Mouse (Mus musculus) adipocyte (in vitro differentiated cells): ENCODE results near the gene Arnt2.

Experiments used
- DNase-seq: peaks from one replicate; pipeline ENCODE4 v3.0.0-alpha.2; 2016; ENCODE audit warnings: low spot score

Gene Arnt2

DNA sequence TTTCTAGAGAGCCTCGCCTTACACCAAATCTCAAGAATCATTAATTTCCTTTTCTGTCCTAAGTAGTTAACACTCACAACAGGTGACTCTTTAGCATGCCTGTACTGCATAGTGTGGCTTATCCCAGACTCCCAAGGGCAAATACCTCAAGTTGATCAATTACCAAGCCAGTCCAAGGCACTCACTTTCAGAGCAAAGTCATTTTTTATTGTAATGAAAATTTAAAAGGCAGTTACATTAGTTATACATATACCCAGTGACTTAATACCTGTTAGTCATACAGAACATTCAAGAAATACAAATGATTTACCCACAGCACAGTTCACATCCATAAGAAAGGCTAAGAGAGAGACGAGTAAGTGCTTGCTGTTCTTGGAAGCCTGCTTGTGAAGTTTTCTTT lies 163.9 kb downstream of the Arnt2 start:
- DNase-seq: no peak

DNA sequence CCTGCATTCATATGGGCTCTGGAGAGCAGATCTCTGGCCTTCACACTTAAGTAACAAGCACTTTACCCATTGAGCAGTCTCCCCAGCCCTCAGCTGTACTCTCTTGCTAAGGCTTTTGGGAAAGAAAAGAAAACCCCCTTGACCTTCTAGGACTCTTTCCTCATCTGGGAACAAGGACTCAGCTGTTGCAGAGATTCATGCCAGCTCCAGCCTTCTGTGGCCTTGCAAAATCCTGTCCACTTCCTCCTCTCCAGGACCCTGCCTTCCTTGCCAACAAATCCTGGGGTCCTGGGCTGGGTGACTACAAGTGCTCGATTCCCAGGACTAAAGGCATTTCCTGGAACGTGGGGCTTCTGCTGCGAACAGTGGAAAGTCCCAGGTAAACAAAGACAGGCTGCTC lies 169.6 kb downstream of the Arnt2 start:
- peak; percentile 29 for DNase-seq

DNA sequence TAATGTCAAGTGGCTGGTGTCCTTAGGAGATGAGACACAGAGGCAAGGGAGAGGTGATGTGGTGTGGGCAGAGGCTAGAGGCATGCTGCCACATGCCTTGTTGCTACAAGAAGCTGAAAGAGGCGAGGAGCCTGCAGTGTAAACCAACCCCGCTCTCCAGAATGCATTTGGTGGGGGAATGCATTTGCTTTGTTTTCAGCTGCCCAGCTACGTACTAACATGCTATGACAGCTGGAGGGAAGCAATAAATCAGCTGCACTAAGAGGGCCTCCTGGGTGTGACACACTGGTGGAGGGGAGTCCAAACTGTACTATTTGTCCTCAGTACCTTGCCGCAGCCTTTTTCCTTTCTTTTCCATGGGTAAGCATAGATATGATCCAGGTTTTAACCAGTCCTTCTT lies 172.3 kb downstream of the Arnt2 start:
- no peak for DNase-seq

DNA sequence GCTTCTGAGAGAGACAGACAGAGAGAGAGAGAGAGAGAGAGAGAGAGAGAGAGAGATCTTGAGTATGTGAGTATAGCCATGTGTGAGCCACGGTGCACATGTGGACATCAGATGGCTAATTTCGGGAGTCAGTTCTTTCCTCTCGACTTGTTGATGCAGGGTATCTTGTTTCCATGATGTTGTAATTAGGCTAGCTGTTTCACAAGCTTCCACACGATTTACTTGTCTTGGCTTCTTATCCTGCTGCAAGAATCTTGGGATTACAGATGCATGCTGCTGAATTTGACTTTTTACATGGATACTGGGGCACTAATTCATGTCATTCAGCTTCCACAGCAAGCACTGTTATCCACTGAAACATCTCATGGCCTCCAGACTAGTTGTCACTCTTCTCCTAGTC lies 178.6 kb downstream of the Arnt2 start:
- DNase-seq: peak; percentile 79

DNA sequence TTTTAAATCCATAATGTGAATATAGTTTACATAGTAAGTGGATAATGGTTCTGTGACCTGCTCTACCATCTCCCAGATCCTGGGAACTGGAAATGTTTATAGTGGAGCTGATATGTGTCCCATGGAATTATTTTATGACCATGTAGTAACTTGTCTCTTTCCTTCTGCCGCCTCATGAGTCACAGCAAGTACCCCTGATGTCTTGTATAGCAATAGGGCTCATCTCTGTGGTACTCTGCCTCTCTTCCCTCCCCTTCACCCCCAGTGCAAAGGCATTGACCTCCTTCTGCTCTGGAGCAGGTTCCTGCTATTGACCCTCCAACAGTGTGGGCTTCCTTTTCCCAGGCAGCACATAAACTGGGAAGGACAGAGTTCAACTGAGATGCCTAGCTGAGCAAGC lies 182.3 kb downstream of the Arnt2 start:
- DNase-seq: peak; percentile 17

DNA sequence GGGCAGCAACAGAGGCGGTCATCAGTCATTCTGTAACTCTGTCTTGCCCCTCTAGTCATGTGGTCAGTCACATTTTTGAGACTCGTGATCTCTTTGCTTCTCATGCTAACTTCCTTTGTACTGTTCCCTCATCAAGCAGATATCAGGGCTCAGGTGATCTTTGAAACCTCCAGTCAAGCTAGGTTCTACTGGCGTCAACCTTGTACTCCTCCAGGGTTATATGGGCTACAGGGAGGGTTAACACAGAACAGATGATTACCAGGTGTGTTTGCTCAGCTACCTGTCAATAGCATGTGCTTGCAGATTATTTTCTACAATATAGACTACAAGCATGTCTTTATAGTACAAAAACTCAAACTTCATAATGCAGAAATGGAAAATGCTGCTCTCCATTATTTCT lies 183.1 kb downstream of the Arnt2 start:
- DNase-seq: no peak

DNA sequence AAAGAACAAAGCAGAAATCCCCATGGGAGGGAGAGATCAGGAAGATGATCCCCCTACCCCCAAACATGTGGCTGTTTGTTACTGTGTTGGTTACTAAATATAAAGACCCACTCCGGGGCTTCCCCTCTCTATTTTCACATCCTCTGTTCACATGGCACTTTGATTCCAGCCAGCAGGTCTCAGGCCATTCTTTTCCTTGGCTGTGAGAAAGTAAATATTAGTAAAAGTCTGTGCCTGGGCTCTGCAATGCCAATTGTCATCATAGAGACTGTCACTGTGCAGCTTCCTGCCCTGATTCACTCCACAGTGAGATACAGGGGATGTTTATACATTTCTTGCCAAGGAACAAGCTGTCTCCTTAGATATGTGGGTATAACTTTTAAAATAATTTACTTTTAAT lies 197.9 kb downstream of the Arnt2 start:
- no peak for DNase-seq

DNA sequence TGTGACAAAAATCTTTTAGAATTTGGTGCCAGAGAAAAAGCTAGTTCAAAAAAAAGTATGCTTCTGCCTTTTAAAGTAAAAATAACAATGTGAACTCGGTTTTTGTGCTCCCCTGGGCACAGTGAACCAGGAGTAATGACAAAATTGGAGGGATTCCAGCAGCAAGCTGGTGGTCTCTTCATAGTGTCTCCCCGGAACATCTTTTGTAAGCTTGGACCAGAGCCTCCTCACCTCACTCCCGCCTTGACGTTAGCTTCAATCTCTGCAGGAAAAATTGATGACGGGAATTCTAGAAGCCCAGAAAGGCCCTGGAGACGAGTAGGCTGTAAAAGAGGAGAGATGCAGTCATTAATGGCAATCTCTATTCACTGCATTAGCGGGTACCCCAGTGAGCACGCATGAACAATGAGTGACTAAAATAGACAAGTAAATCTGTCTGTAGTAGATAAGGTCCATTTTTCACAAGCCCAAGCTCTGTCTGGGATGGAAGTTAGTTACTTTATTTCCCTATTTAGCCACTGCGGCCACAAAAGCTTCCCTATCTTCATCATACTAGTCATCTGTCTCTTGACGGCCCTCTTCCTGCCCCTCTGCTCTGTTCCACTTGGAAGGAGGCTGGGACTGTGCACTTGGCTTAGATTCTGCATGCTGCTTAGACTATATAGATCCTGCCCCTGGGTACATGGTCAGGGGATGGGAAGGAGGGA lies 199.2 kb downstream of the Arnt2 start:
- DNase-seq: no peak

DNA sequence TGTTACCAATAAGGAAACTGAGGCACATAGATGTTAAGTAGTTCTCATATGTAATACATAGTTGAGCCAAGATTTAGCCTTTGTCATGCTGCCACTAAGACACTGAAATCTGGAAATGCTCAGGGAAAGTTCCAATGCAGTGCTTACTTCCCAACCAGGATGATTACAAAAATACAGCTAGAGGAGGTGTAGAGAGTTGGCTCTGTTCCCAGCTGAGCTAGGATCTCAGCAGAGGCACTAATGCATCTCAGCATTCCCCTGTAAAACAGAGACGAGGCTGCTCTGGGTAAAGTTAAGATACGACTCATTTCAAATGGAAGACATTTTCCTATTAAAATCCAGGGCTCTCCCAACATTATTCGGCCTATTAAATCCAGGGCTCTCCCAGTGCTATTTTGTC lies 206.0 kb downstream of the Arnt2 start:
- DNase-seq: no peak

DNA sequence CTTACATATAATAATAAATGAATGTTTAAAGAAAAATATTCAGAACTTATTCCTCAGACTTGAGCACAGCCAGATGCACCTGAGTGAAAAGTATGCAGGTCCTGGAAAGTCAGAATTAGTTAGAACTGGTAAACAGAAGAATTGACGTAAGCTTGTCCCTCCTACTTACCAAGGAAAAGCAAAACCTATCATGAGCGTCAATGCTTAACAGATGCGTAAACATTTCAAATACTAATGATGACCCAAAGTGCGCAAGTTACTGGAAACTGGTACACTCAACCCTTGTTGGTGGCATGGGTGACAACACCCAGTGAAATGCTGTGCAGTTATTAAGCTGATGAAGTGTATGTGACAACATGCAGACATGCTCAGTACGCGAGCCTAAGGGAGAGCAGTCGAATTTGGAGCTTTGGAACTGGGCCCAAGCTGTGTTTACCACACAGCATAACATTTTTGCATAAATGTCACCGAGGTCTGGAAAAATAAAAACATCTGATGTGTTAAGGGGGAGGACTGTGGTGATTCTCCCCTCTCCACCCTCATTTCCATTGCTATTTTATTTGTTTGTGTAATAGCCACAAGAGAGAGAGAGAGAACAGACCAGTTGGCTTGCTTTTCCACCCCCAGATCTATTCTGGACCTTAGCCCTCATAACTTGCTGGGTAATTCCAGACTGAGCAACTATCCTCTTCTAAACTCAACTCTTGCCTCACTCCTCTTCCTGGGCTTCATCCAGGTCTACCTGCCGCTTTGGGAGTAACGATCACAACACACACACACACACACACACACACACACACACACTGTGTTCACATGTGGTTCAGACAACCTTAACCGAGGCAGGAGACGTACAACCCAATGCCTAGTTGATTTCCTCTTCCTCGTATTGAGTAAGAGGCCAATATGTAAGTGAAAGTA lies 208.6 kb downstream of the Arnt2 start:
- DNase-seq: peak; percentile 43

DNA sequence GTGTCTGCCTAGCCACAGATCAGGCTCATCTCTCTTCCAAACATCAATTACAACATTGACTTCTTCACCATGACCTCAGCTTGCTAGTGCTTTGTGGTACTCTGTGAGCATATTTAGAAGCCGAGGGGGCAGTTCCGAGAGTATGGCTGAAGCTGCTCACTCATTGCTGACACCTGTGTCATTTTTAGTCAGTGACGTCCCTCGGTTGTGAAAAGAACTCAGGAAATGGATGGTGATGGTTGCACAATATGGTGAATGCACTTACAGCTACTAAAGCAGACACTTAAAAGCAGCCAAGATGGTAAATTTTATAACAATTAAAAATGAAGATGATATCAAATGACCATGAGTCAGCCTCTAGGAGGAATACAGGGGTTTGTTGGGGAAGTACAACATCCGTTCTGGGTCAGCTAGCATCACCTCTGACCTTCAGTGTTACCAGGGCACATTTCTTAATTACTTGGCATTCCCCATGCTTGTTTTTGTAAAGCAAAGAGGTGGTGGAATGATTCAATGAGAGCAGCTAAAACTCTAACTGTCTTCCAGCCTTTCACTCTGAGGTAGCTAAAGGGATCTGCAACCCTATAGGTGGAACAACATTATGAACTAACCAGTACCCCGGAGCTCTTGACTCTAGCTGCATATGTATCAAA lies 212.6 kb downstream of the Arnt2 start:
- peak; percentile 18 for DNase-seq
